Mouse (Mus musculus): ENCODE data around the gene Osbpl10.
"Not testable (repeated sequence)": the region's sequence is repeated elsewhere in the genome, so short reads cannot be mapped to it uniquely, and the experiment has no call there.

Osbpl10 gene

GRCm38 (mm10) chr9:114978281-114979111, at the start of gene Osbpl10:
Gene Osbpl10, plus strand, starts transcription at chr9:114978569.
- DNase-seq = peak; percentile 94

GRCm38 (mm10) chr9:114930464-114931090, 47.8 kb upstream of the Osbpl10 start:
- DNase-seq = peak; percentile 85 to 92

- peak; percentile 40 to 70 for DNase-seq
Observed at GRCm38 (mm10) chr9:114932607-114933006, 45.8 kb upstream of the Osbpl10 start.

- DNase-seq = no peak
Observed at GRCm38 (mm10) chr9:114933037-114933722, 45.2 kb upstream of the Osbpl10 start.

GRCm38 (mm10) chr9:114933723-114934171, 44.6 kb upstream of the Osbpl10 start, which contains the start of gene Gpd1l:
Gene Gpd1l, minus strand, starts transcription at chr9:114933987.
- peak; percentile 98 to 100 for DNase-seq

- DNase-seq = no peak
Observed at GRCm38 (mm10) chr9:114934231-114934630, 44.1 kb upstream of the Osbpl10 start.

- no peak for DNase-seq
Observed at GRCm38 (mm10) chr9:114935321-114935720, 43.0 kb upstream of the Osbpl10 start.

GRCm38 (mm10) chr9:114936687-114937086, 41.7 kb upstream of the Osbpl10 start:
- DNase-seq = no peak

GRCm38 (mm10) chr9:114944642-114945041, 33.7 kb upstream of the Osbpl10 start:
- no peak for DNase-seq

GRCm38 (mm10) chr9:114945576-114945975, 32.8 kb upstream of the Osbpl10 start:
- no peak for DNase-seq

GRCm38 (mm10) chr9:114948395-114948794, 30.0 kb upstream of the Osbpl10 start:
- DNase-seq = peak in 1 of 2 experiments; percentile 8

- DNase-seq = peak in 1 of 2 experiments; percentile 43
Observed at GRCm38 (mm10) chr9:114952866-114953265, 25.5 kb upstream of the Osbpl10 start.

- no peak for DNase-seq
Observed at GRCm38 (mm10) chr9:114955340-114955739, 23.0 kb upstream of the Osbpl10 start.

GRCm38 (mm10) chr9:114956945-114957344, 21.4 kb upstream of the Osbpl10 start:
- peak in 1 of 2 experiments; percentile 40 for DNase-seq

GRCm38 (mm10) chr9:114960043-114960789, 18.2 kb upstream of the Osbpl10 start:
- peak; percentile 29 to 79 for DNase-seq

GRCm38 (mm10) chr9:114960844-114961243, 17.5 kb upstream of the Osbpl10 start:
- no peak for DNase-seq

- DNase-seq = no peak
Observed at GRCm38 (mm10) chr9:114964093-114964492, 14.3 kb upstream of the Osbpl10 start.

GRCm38 (mm10) chr9:114966286-114966685, 12.1 kb upstream of the Osbpl10 start:
- DNase-seq = not testable (repeated sequence)

GRCm38 (mm10) chr9:114977461-114978280, 698 bp upstream of the Osbpl10 start:
- DNase-seq = peak in 1 of 2 experiments; percentile 71

GRCm38 (mm10) chr9:114979969-114980368, 1.6 kb downstream of the Osbpl10 start:
- DNase-seq = no peak

- DNase-seq = no peak
Observed at GRCm38 (mm10) chr9:114982689-114983360, 4.5 kb downstream of the Osbpl10 start, which contains the start of gene Rps27rt. Gene Rps27rt, minus strand, starts transcription at chr9:114982739.
